Mouse (Mus musculus) G1E (cell line): ENCODE measurements around the gene Rad50. TPM values are rescaled to one million over a fixed set of nuclear protein-coding genes. Genes with fewer than 3 reads are reported as not detected.

ENCODE experiments used
- ATAC-seq: 2 replicates; pipeline ENCODE4 v1.8.0; 2016; ENCODE audit warnings: mild to moderate bottlenecking; ENCODE audit not compliant: insufficient number of reproducible peaks, poor library complexity, low FRiP score, severe bottlenecking; ENCODE audit errors: extremely low read depth
- DNase-seq: peaks from one replicate; pipeline ENCODE4 v3.0.0; 2012; ENCODE audit warnings: low spot score
- H3K27me3 ChIP-seq: 2 replicates; pipeline ENCODE4 v1.6.1; 2012; ENCODE audit warnings: mild to moderate bottlenecking, low read length, inconsistent platforms; ENCODE audit not compliant: insufficient read depth
- H3K36me3 ChIP-seq: replicated peaks from 2 replicates; pipeline ENCODE3; 2012; ENCODE audit warnings: mild to moderate bottlenecking, inconsistent platforms
- H3K4me1 ChIP-seq: 2 replicates; pipeline ENCODE4 v1.6.1; 2012; ENCODE audit warnings: low read depth, low read length, inconsistent platforms, mixed read lengths; ENCODE audit not compliant: insufficient read depth
- H3K4me3 ChIP-seq: 2 replicates; pipeline ENCODE4 v1.5.1; 2012; ENCODE audit warnings: low read depth, mild to moderate bottlenecking, inconsistent platforms, low read length, moderate library complexity, mixed read lengths
- H3K9me3 ChIP-seq: replicated peaks from 2 replicates; pipeline ENCODE4 v1.6.1; 2012; ENCODE audit warnings: inconsistent platforms
- CTCF ChIP-seq: IDR thresholded peaks from 2 replicates; pipeline ENCODE4 v1.5.1; 2012; ENCODE audit warnings: low read depth, low read length, inconsistent platforms, mixed read lengths
- GATA1 ChIP-seq: IDR thresholded peaks from 2 replicates; pipeline ENCODE4 v1.6.1; 2012; ENCODE audit warnings: borderline replicate concordance, low read length, inconsistent platforms, mixed read lengths
- GATA2 ChIP-seq: IDR thresholded peaks from 2 replicates; pipeline ENCODE4 v1.6.1; 2012; ENCODE audit warnings: low read depth, low read length, inconsistent platforms, borderline replicate concordance
- POLR2AphosphoS5 ChIP-seq: IDR thresholded peaks from 2 replicates; pipeline ENCODE4 v1.6.1; 2012; ENCODE audit warnings: low read depth, low read length, inconsistent platforms; ENCODE audit not compliant: insufficient replicate concordance
- TAL1 ChIP-seq: conservative IDR thresholded peaks from 2 replicates; pipeline ENCODE4 v1.6.1; 2012; ENCODE audit warnings: low read depth, low read length, inconsistent platforms, mixed read lengths
- polyA plus RNA-seq: library from polyadenylated mRNA; stranded (reverse); fragments of >175 nt; gene quantifications from 2 replicates; pipeline ENCODE4 v1.2.3, GENCODE M21; 2012
- total RNA-seq, 2 experiments: library from RNA; stranded (forward) in 1 of 2; stranded (reverse) in 1 of 2; fragments of 200-1000 nt in 1 of 2; fragments of >200 nt in 1 of 2; fragmentation: Nextera tagmentation in 1 of 2; gene quantifications; 2 replicates each; pipeline ENCODE4 v1.2.3; 2014 to 2017

The Rad50 gene
- total and polyA plus RNA-seq, 3 experiments: 16.4 to 97.2 (median 92.4) TPM

- ATAC-seq (no peak; the same call in 1 of the 2 replicates), DNase-seq (no peak)
- peaks cover 94% of the 10 kb centered on the region for H3K4me1 ChIP-seq
- no peaks in the 10 kb centered on the region for H3K27me3 ChIP-seq
- H3K4me3 ChIP-seq: peak overlapping the region; percentile 39; the same call in 1 of the 2 replicates
- peaks cover 7% of the 10 kb centered on the region for H3K9me3 ChIP-seq
- no peak for TF ChIP-seq GATA2
- 0 out of 2 replicates have a peak, but pooled peaks have one; percentile 7 for TF ChIP-seq CTCF
- TF ChIP-seq POLR2AphosphoS5: no peak
- no peak for TF ChIP-seq GATA1
- no peak for TF ChIP-seq TAL1
- peaks cover 3% of the 10 kb centered on the region for H3K36me3 ChIP-seq
Observed at GRCm38 (mm10) chr11:53621582-53622439, 85.3 kb downstream of the Rad50 start.

GRCm38 (mm10) chr11:53620094-53620493 is 87.0 kb downstream of the Rad50 start:
- Histone ChIP-seq H3K9me3 (peaks cover 7% of the 10 kb centered on the region), H3K36me3 (peaks cover 3% of the 10 kb centered on the region), H3K27me3 (no peaks in the 10 kb centered on the region), H3K4me3 (no peak overlapping the region), H3K4me1 (peaks cover 81% of the 10 kb centered on the region)
- ATAC-seq: no peak
- TF ChIP-seq GATA1 (no peak), CTCF (no peak), TAL1 (no peak)
- DNase-seq: no peak

GRCm38 (mm10) chr11:53619428-53619827 is 87.7 kb downstream of the Rad50 start:
- ATAC-seq: 0 out of 2 replicates have a peak, but pooled peaks have one; percentile 4

GRCm38 (mm10) chr11:53618619-53619198 is 88.4 kb downstream of the Rad50 start, which contains the start of gene Il4:
Gene Il4, minus strand, starts transcription at chr11:53618669.
- Histone ChIP-seq H3K4me1 (peaks cover 80% of the 10 kb centered on the region), H3K4me3 (peak within 1 kb of the TSS; percentile 77), H3K27me3 (no peaks in the 10 kb centered on the region), H3K36me3 (peaks cover 11% of the 10 kb centered on the region), H3K9me3 (peaks cover 1% of the 10 kb centered on the region; the same call in 1 of the 2 replicates)
- ATAC-seq (no peak), DNase-seq (no peak)
- TF ChIP-seq TAL1: no peak
- no peak for TF ChIP-seq POLR2AphosphoS5
- no peak for TF ChIP-seq GATA1
- no peak for TF ChIP-seq GATA2
- TF ChIP-seq CTCF: no peak

More at GRCm38 (mm10) chr11:53619428-53619827, 87.7 kb downstream of the Rad50 start:
- Histone ChIP-seq H3K27me3 (no peaks in the 10 kb centered on the region), H3K4me1 (peaks cover 80% of the 10 kb centered on the region), H3K4me3 (peak overlapping the region; percentile 50; the same call in 1 of the 2 replicates), H3K36me3 (peaks cover 5% of the 10 kb centered on the region), H3K9me3 (peaks cover 7% of the 10 kb centered on the region)
- no peak for TF ChIP-seq GATA1
- peak; percentile 44 for TF ChIP-seq TAL1
- no peak for TF ChIP-seq GATA2
- DNase-seq: no peak

GRCm38 (mm10) chr11:53617562-53618109 is 89.5 kb downstream of the Rad50 start:
- DNase-seq: no peak
- H3K36me3 ChIP-seq: peaks cover 20% of the 10 kb centered on the region
- no peak for TF ChIP-seq POLR2AphosphoS5
- no peak for TF ChIP-seq CTCF
- no peak for TF ChIP-seq GATA1
- no peak for TF ChIP-seq TAL1
- no peak for TF ChIP-seq GATA2
- peaks cover 79% of the 10 kb centered on the region for H3K4me1 ChIP-seq
- peak overlapping the region; percentile 77 for H3K4me3 ChIP-seq
- ATAC-seq: peak; percentile 30; the same call in 1 of the 2 replicates
- no peaks in the 10 kb centered on the region; the same call in 1 of the 2 replicates for H3K27me3 ChIP-seq
- H3K9me3 ChIP-seq: peaks cover 10% of the 10 kb centered on the region

GRCm38 (mm10) chr11:53616748-53617558 is 90.2 kb downstream of the Rad50 start:
- DNase-seq (peak; percentile 58), ATAC-seq (peak; percentile 72)
- Histone ChIP-seq H3K9me3 (peaks cover 15% of the 10 kb centered on the region), H3K4me3 (peak overlapping the region; percentile 77), H3K36me3 (peaks cover 27% of the 10 kb centered on the region), H3K27me3 (no peaks in the 10 kb centered on the region; the same call in 1 of the 2 replicates), H3K4me1 (peaks cover 73% of the 10 kb centered on the region)
- no peak for TF ChIP-seq CTCF
- TF ChIP-seq POLR2AphosphoS5: no peak; the same call in 1 of the 2 replicates
- TF ChIP-seq GATA2: 0 out of 2 replicates have a peak, but pooled peaks have one; percentile 66
- TF ChIP-seq GATA1: no peak
- peak; percentile 68; the same call in 1 of the 2 replicates for TF ChIP-seq TAL1
